Mouse (Mus musculus) heart, adult 2 months (tissue): Measurements from ENCODE around the gene Kptn. TPM values are rescaled to one million over a fixed set of nuclear protein-coding genes. Genes with fewer than 3 reads are reported as not detected.

Experiments
- DNase-seq, 2 experiments: peaks; one replicate each; pipeline ENCODE4 v3.0.0; 2021
- H3K27ac ChIP-seq: fragments of 200-600 bp; 2 replicates; pipeline ENCODE4 v1.8.1; 2022
- H3K27me3 ChIP-seq: fragments of 200-500 bp; 2 replicates; pipeline ENCODE4 v1.6.1; 2012; ENCODE audit warnings: mild to moderate bottlenecking, low read length, inconsistent platforms, mixed read lengths; ENCODE audit not compliant: control insufficient read depth, insufficient read depth
- H3K36me3 ChIP-seq: fragments of 200-500 bp; 2 replicates; pipeline ENCODE4 v1.6.1; 2012; ENCODE audit warnings: low read length, inconsistent platforms; ENCODE audit not compliant: control insufficient read depth, insufficient read depth
- H3K4me1 ChIP-seq: fragments of 200-500 bp; 2 replicates; pipeline ENCODE4 v1.6.1; 2011; ENCODE audit warnings: low read length; ENCODE audit not compliant: control insufficient read depth, insufficient read depth
- H3K4me3 ChIP-seq: fragments of 200-600 bp; 2 replicates; pipeline ENCODE4 v1.8.1; 2022
- H3K79me2 ChIP-seq: fragments of 200-500 bp; replicated peaks from 2 replicates; pipeline ENCODE4 v1.6.1; 2012; ENCODE audit warnings: mild to moderate bottlenecking, inconsistent platforms, low read length, moderate library complexity, mixed read lengths; ENCODE audit not compliant: control insufficient read depth, insufficient read depth
- H3K9ac ChIP-seq: fragments of 200-500 bp; 2 replicates; pipeline ENCODE4 v1.6.1; 2012; ENCODE audit warnings: low read depth, mild to moderate bottlenecking, control low read depth, inconsistent platforms, low read length, mixed read lengths
- CTCF ChIP-seq: fragments of 200-600 bp; IDR thresholded peaks from 2 replicates; pipeline ENCODE4 v1.8.1; 2022; ENCODE audit warnings: antibody characterized with exemption, mild to moderate bottlenecking, moderate library complexity
- EP300 ChIP-seq: fragments of 200-500 bp; IDR thresholded peaks from 2 replicates; pipeline ENCODE4 v1.6.1; 2011; ENCODE audit warnings: low read depth, low read length, control low read depth; ENCODE audit not compliant: insufficient read depth
- POLR2A ChIP-seq: fragments of 200-500 bp; IDR thresholded peaks from 2 replicates; pipeline ENCODE4 v1.6.1; 2011; ENCODE audit warnings: mild to moderate bottlenecking, low read depth, low read length, control low read depth; ENCODE audit not compliant: insufficient read depth
- WGBS: fragments of 180-500 bp; shearing (Covaris S2); methylation state at CpG from one replicate; pipeline ENCODE4 v1.1.7; 2018; 5-methylcytosine and 5-hydroxymethylcytosine counted together
- intact Hi-C: fragments of 180-260 bp; cut with DNase I; formaldehyde crosslinking; loops from one replicate; pipeline ENCODE4 v1.15.1; 2025
- polyA plus RNA-seq: library from polyadenylated mRNA; depleted of rRNA; stranded (reverse); fragments of >200 nt; gene quantifications from 2 replicates; pipeline ENCODE4 v1.2.3, GENCODE M21; 2012
- total RNA-seq, 2 experiments: library from RNA; stranded (reverse); gene quantifications; 2 replicates each; pipeline ENCODE4 v1.2.3; 2021

The Kptn gene
- total and polyA plus RNA-seq, 3 experiments, result 17.8 to 38.3 (median 20.6) TPM

DNA sequence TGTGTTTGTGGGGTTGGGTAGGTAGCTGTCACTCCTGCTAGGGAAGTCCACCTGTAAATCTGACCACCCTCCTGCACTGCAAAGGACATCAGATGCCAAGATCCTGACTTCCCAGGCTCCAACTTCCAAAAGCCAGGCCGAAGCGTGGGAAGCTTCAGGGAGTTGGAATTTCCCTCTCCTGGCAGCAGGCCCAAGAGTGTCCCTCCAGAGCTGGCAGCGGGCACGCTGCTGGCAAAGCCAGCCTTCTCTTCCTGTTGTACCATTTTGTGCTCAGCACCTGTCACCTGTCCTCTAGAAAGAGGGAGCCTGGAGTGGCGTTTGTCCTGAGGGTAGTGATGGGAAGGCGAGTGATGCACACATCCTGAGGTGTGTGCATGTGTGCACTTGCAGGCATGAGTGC lies 8.6 kb downstream of the Kptn start:
- peaks cover 3% of the 10 kb centered on the region; the same call in 1 of the 2 replicates for H3K27me3 ChIP-seq
- H3K4me3 ChIP-seq, result no peak overlapping the region
- TF ChIP-seq CTCF (no peak), POLR2A (no peak), EP300 (no peak)
- intact Hi-C loops, result loop anchor here (5.0 kb wide), 1 partner anchor 49 kb away; the partner anchor contains the start of gene Meis3
- no peak for DNase-seq
- peaks cover 2% of the 10 kb centered on the region; the same call in 1 of the 2 replicates for H3K4me1 ChIP-seq
- no peaks in the 10 kb centered on the region for H3K79me2 ChIP-seq
- H3K27ac ChIP-seq, result no peak overlapping the region
- H3K9ac ChIP-seq, result no peak overlapping the region
- 44% methylated on average over 6 of the region's 6 CpGs for WGBS
- no peaks in the 10 kb centered on the region for H3K36me3 ChIP-seq

- H3K27ac ChIP-seq, result peak overlapping the region; percentile 76
- peaks cover 3% of the 10 kb centered on the region; the same call in 1 of the 2 replicates for H3K27me3 ChIP-seq
- H3K9ac ChIP-seq, result no peak overlapping the region; the same call in 1 of the 2 replicates
- H3K4me1 ChIP-seq, result peaks cover 2% of the 10 kb centered on the region; the same call in 1 of the 2 replicates
- WGBS, result 67% methylated on average over 5 of the region's 5 CpGs
- no peaks in the 10 kb centered on the region for H3K36me3 ChIP-seq
- DNase-seq, result no peak
- intact Hi-C loops, result loop anchor here (5.0 kb wide), 1 partner anchor 48 kb away; the partner anchor contains the start of gene Meis3
- TF ChIP-seq EP300, result no peak
- no peak for TF ChIP-seq POLR2A
- TF ChIP-seq CTCF, result no peak
- H3K4me3 ChIP-seq, result no peak overlapping the region
- H3K79me2 ChIP-seq, result no peaks in the 10 kb centered on the region
Measured at GRCm38 (mm10) chr7:16128899-16129298, 9.2 kb downstream of the Kptn start.

DNA sequence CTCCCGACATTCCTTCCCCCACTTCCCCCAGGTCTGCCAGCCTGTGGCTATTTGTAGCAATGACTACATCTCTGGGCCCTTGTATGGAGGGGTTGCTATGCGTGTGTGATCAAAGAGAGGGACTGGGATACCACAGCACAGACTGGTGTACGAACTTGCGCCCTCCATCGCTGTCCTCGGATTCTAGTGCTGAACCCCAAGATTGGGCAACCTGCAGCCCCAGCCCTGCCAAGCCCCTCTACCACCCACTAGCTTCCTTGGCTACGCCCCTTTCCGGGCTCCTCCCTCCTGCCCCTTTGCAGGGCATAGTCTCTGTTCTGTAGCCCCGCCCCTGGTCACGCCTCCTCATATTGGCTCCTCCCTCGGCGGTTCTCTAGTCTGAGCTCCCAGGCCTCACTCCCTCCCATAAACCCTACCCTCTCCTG lies 9.7 kb downstream of the Kptn start, which contains the start of gene Slc8a2:
Slc8a2 (plus strand) TSS at position 406 of the 425 bp plus-strand sequence.
- Histone ChIP-seq H3K27me3 (peaks cover 3% of the 10 kb centered on the region; the same call in 1 of the 2 replicates), H3K27ac (peak within 1 kb of the TSS; percentile 76), H3K4me1 (peaks cover 2% of the 10 kb centered on the region; the same call in 1 of the 2 replicates), H3K36me3 (no peaks in the 10 kb centered on the region), H3K4me3 (peak within 1 kb of the TSS; percentile 43), H3K9ac (peak within 1 kb of the TSS; percentile 63), H3K79me2 (no peaks in the 10 kb centered on the region)
- intact Hi-C loops, result loop anchor here (5.0 kb wide), 1 partner anchor 48 kb away; the partner anchor contains the start of gene Meis3
- peak; percentile 78 to 83 for DNase-seq
- 3% methylated on average over 12 of the region's 12 CpGs for WGBS
- TF ChIP-seq POLR2A (peak; percentile 34; the same call in 1 of the 2 replicates), CTCF (no peak), EP300 (no peak)

DNA sequence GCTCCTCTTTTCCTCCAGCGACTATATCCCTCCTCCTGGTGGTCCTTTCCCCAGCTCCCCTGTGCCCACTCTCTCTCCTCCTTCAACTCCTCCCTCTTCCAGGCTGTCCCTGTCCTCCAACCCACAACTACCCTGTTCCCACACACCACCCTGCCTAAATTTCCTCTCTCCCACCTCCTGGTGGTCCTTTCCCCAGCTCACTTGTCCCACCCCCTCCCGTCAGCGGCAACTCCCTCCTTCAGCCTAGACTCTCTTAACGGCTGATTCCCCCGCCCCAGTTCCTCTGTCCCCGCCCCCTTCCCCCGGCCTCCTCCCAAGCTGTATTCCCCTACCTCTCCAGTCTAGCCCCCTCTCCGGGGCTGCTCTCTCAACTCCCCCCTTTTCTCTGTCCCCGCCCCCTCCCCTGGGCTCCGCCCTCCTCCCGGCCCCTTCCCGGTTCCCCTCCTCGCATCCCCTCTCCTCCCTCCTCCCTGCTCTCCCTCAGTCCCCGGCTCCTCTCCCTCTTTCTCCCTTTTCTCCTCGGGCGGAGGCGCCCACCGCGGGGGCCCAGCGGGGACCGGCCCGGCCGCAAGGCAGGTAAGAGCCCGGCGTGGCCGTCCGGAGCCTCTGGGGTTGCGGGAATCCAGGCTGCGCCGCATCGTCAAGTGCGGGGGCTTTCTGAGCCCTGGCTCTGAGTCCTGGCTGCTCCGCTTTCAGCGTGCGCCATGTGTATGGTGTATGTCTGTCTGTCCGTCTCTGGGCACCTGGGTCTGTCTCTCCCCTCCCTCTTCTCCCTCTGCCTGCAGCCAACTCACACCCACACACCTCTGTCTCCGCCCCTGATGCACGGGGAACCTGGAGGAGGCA lies 10.4 kb downstream of the Kptn start:
- WGBS, result 1% methylated on average over 25 of the region's 38 CpGs
- no peaks in the 10 kb centered on the region for H3K36me3 ChIP-seq
- H3K27ac ChIP-seq, result peak overlapping the region; percentile 76
- intact Hi-C loops, result loop anchor here (5.0 kb wide), 1 partner anchor 47 kb away; the partner anchor contains the start of gene Meis3
- H3K4me1 ChIP-seq, result peaks cover 2% of the 10 kb centered on the region; the same call in 1 of the 2 replicates
- peak overlapping the region; percentile 43 for H3K4me3 ChIP-seq
- peak overlapping the region; percentile 63 for H3K9ac ChIP-seq
- peaks cover 3% of the 10 kb centered on the region; the same call in 1 of the 2 replicates for H3K27me3 ChIP-seq
- H3K79me2 ChIP-seq, result no peaks in the 10 kb centered on the region
- TF ChIP-seq POLR2A (no peak), CTCF (no peak), EP300 (no peak)
- DNase-seq, result no peak

GRCm38 (mm10) chr7:16130956-16131634 lies 11.4 kb downstream of the Kptn start:
- WGBS, result 56% methylated on average over 13 of the region's 13 CpGs

More at GRCm38 (mm10) chr7:16130956-16131634, 11.4 kb downstream of the Kptn start:
- Histone ChIP-seq H3K36me3 (no peaks in the 10 kb centered on the region), H3K4me3 (no peak overlapping the region), H3K4me1 (peaks cover 2% of the 10 kb centered on the region; the same call in 1 of the 2 replicates), H3K9ac (no peak overlapping the region), H3K79me2 (no peaks in the 10 kb centered on the region), H3K27ac (no peak overlapping the region), H3K27me3 (peaks cover 3% of the 10 kb centered on the region; the same call in 1 of the 2 replicates)
- DNase-seq, result no peak
- intact Hi-C loops, result no loop called here
- TF ChIP-seq CTCF, result no peak
- no peak for TF ChIP-seq POLR2A
- no peak for TF ChIP-seq EP300
